Mouse (Mus musculus): ENCODE measurements at regions not wholly inside any gene's neighbourhood (a gene's known extent, or its start where the extent isn't known, plus 50 kb on each side); places are given as distances from the start of the nearest gene placed in this dataset.

DNA sequence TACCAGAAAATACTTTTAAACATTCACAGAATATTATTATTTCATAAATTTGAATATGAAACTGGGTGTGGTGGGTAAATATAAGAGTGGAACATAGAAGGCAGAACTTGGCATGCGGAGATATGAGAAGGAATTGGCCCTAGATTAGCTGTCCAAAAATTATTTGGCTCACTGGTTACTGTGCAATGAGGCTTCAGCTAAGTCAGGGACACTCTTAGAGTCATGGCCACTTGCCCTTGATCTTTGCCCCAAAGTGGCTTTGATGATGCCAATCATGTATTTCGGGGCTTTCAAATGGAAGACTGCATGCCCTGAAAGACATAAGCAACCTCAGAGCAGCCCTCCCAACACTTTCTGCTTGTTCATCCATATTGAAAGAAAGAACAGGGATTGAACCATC, 76.9 kb downstream of the Pxdc1 start:
- no peak for DNase-seq

GRCm38 (mm10) chr13:34575997-34576314, 77.3 kb downstream of the Pxdc1 start:
- no peak for DNase-seq

DNA sequence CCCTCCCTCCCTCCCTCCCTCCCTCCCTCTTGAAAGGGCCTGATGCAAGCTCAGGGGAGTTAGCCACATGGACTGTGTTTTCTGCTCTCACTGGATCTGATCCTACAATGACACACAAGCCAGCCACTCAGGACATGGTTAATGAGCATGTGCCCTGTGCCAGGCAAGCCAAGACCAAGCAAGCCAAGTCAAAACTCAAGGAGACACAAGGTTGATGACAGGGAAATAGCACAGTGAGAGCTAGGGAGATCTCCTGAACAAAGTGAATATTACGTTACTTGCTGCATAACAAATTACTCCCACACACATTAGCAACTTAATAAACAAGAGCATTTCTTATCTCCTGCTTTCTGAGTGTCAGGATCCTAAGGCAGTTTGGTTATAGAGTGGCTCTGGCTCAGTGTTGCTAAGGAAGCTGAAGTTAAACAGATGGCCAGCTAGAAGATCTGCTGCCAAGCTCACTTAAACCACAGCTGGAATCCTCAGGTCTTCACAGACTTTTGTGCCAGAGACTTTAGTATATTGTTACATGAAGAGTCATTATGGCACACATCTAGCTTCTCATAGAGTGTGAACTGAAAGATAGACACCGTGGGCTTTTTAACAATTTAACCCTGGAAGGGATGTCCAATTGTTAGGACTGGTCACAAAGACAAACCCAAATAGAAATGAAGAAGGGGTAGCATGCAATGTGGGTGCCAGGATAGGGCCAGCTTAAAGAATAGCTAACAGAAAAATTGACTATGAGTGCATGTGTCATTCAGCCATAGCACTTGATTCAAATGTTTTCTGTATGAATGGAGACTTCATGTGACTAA, 77.9 kb downstream of the Pxdc1 start:
- no peak for DNase-seq

DNA sequence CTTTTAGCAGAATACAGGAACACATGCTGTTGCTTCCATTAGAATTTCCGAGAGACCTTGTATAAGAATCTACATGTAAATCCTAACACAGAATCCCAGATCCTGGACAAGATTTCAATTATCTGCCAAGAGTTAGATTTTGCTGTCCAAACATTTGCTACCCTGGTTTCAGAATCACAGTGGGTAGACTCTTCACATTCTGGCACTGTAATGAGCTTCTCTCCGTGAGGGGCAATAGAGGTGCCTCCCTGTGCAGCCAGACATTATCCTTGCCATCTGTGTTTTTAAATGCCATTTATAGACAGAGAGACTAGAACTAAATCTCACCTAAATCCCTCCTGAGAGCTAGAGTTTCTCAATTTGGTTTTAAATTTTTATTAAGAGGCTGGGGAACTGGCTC, 84.0 kb downstream of the Pxdc1 start:
- DNase-seq = no peak

- DNase-seq = no peak
These were observed 86.6 kb downstream of the Pxdc1 start for GRCm38 (mm10) chr13:34566687-34567086.

- no peak for DNase-seq
These were observed 103.0 kb downstream of the Pxdc1 start for GRCm38 (mm10) chr13:34550130-34550884.

DNA sequence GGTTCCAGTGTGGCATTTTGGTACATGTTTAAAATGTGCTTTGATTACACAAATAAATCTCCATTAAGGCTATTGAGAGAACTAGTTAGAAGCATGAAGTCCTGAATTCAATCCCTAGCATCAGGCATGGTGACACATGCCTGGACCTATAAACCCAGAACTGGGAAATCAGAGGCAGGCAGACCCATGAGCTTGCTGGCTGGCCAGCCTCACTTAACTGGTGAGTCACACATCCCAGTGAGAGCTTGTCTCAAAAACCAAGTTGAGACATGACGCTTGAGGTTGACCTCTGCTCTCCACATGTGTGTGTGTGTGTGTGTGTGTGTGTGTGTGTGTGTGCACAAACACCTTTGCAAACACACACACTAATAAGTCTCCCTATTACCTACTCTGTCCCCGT, 112.6 kb downstream of the Pxdc1 start:
- DNase-seq = no peak

DNA sequence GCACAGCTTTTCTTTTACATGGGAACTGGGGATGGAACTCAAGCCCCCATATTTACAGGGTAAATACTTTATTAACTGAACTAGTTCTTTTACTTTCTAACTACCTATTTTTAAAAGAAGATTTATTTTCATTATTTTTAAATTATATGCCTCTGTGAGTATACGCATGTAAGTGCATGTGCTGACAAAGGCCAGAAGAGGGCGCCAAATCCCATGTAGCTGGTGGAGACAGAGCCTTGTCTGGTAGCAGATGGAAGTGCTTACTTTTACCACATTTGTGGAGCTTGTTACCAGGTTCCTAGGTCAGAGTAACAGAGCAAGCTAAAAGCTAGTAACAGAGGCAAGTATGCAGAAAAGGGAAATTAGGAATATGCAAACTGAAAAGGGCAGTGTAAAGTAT, 119.4 kb downstream of the Pxdc1 start:
- no peak for DNase-seq

DNA sequence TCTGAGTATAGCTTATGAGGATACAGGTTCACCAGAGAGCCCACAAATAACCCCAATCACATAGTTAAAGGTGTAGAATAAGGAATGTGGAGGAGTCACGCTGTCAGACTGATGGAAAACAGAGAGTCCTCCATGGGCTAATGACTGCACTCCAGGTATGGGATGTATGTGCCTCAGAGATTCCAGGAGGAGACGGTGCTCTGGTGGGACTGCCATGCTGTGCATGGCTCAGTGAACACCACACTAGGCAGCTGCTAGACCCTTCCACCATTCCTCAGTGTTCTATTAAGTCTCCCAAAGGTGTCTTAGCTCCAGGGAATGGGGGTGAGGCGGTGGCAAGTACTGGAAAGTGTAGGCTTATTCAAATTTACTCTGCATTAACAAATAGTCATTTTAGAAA, 142.0 kb downstream of the Pxdc1 start:
- no peak for DNase-seq

GRCm38 (mm10) chr13:34507224-34507623, 146.1 kb downstream of the Pxdc1 start:
- DNase-seq = no peak

GRCm38 (mm10) chr13:34505861-34506260, 147.4 kb downstream of the Pxdc1 start:
- DNase-seq = no peak

DNA sequence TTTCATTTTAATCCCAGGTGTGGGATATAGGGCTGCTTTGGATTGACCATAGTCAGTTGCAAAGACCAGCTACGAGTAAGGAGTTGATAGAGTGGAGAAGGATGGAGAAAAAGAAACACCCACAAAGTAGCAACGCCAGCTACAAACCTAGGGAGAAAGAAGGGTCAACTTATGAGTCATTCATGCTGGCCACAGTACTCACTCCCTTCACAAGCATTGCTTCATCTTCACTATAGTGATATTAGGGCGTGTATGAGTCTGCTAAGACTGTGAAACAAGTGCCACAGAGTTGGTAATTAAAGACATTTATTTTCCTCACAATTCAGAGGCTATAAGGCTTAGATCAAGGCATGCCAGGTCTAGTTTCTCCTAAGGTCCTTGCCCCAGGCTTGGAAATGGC, 148.4 kb downstream of the Pxdc1 start:
- DNase-seq = no peak

DNA sequence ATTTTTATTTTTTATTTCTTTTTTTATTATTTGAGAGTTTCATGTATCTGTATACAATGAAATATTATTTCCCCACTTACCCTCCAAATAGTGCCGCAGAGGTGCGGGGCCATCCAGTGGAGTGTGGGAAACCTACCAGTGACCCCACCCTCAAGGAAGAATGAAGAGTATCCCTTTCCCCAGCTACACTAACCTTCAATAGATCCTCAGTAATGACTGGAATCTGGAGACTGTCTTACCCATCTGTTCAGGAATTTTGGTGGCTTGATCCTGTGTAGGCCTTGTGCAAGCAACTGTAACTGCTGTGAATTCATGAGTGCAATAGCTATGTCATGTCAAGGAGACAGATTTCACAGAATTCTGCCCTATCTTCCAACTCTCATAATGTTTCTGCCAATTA, 153.9 kb upstream of the Slc22a23 start:
- DNase-seq = no peak

- DNase-seq = no peak
These were observed 152.7 kb upstream of the Slc22a23 start for GRCm38 (mm10) chr13:34497667-34498066.

DNA sequence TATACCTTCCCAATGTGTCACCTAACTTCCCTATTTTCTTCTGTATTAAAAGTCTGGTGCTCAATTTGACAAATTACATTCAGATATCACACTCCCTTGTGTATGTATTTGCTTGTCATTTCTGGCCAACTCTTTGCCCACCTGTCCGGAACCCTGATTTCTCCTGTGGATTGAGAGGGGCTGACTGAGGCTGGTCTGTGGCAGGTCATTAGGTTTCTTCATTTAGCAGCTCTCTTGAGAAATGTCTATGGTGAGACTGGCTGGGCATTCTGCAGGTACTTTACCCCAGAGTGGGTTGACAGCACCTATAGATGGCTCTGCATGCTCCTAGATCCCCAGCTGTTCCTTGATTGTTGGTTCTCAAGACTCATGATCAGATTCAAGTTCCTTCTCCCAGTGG, 139.8 kb upstream of the Slc22a23 start:
- no peak for DNase-seq

DNA sequence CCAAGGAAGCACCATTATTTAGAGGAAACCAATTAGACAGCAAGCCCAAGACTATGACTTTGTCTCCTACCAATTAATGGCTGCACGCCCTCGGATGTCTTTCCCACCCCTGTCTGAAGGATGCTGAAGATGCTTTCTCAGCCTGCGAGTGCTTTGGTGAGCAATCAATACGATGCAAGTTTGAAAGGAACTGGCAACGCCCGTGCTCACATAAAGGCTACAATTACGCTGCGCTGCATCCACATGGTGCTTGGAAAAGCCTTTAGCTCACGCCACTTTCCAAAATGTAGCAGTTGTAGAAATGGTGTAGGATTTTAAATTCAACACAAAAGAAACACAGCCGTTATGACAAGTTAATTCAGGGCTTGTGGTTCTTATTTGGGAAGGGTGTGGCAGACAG, 136.5 kb upstream of the Slc22a23 start:
- no peak for DNase-seq

DNA sequence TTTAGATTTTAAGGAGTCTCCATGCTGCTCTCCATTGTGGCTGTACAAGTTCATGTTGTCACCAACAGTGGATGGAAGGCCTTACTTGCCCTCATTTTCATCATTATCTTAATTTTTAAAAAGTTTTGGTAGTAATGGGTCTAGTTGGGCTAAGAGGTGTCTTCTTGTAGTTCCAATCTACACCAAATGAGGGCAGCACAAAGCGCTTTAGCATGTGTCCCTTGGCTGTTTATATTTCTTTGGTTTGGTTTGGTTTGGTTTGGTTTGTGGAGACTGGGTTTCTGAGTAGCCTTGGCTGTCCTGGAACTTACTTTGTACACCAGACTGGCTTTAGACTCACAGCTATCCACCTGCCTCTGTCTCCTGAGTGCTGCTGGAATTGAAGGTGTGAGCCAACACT, 125.4 kb upstream of the Slc22a23 start:
- DNase-seq = peak; percentile 28

DNA sequence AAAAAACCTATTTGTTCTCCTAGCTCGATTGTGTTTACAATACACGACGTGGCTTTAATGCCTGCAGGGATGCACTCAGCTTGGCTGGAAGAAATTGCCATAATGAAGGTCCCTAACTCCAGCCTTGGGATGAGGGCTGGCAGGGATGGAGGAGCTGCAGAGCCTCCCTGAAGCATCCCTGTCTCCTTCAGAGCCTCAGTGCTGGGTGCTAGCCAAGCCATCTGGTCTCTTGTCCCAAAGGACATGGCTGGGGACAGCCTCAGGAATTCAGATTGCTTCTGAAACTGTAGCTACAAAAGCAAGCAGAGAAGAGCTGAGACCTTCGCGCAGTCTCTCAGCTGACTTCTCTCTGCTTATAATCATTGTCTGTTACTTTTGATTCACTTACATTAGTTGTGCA, 124.6 kb upstream of the Slc22a23 start:
- peak; percentile 3 for DNase-seq

GRCm38 (mm10) chr13:34468132-34468748, 123.3 kb upstream of the Slc22a23 start:
- DNase-seq = no peak

- no peak for DNase-seq
These were observed 121.0 kb upstream of the Slc22a23 start for GRCm38 (mm10) chr13:34465862-34466430.

DNA sequence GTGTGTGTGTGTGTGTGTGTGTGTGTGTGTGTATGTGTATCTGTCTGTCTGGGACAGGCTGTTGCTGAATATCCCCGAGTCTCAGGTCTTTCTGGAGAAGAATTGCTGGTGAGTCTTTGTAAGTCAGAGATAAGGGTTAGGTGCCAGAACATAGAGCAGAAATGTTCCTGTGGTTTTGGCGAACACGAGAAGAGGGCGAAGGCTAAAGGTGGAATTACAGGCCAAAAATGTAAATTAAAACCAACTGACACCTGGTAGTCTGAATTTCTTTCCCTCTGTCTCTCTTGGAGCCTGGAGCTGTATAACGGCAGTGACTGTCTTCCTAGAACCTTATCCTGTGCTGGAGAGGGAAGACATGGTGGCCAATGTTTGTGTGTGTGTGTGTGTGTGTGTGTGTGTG, 120.5 kb upstream of the Slc22a23 start:
- no peak for DNase-seq

DNA sequence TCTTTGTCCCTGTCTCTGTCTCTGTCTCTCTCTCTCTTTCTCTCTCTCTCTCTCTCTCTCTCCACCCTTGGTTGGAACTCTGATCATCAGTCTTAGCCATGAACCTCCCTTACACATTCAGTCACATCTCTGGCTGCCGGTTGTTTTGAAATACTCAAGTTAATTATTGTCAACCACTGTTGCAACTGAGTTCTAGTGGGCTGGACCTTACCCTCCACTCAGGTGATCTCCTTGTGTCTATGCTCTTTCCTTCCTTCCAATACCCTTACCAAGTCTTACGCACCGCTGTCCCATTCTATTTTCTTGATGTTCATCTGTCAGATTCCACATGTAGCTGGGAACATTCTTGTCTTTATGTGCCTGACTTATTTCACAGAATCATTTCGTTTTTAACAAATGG, 119.2 kb upstream of the Slc22a23 start:
- no peak for DNase-seq

GRCm38 (mm10) chr13:34462808-34463511, 118.0 kb upstream of the Slc22a23 start:
- DNase-seq = no peak

Measured in lung, postnatal 14 days (tissue).